Mouse (Mus musculus) liver, embryonic 14.5 days (tissue): ENCODE data around the gene 1700123O20Rik.

ENCODE experiments used
- CTCF ChIP-seq: IDR thresholded peaks from 2 replicates; pipeline ENCODE4 v1.5.1; 2016; ENCODE audit warnings: antibody characterized with exemption, low read depth, control low read depth
- EP300 ChIP-seq: IDR thresholded peaks from 2 replicates; pipeline ENCODE4 v1.6.1; 2016; ENCODE audit warnings: antibody characterized with exemption, low read depth

DNA sequence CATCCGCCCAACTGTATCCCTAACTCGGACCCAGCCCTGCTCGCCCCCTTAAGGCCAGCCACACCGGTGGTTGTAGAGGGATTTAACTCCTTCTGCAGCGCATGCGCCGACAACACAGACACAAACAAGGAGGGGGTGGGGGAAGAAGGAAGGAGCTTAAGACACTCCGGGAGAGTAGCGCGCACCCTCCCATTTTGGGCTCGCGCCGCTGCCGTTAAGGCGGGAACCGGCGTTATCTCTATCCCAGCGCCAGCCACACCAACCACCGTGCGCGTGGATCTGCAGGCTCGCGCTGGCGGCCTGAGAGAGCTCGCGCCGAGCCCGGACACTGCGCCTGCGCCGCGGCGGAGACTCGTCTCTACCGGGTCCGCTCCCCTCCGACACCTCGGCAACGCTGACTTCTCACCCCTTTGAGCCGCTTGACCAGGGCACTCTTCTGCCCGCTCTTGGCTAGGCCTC, at the start of gene 1700123O20Rik:
- TF ChIP-seq CTCF: peak; percentile 70
- TF ChIP-seq EP300: peak; percentile 39; the same call in 1 of the 2 replicates
